ENCODE assay signal across 1 mouse cellular context in genomic region chr5:148489724-148490193, GRCm38 (mm10).
TF ChIP-seq lines count a peak whose summit lies in the region.

No protein-coding gene starts in this region.

TF ChIP-seq in MEL, 35 proteins besides CTCF, POLR2A, EP300 and RAD21 (continued from another document):
- no peak for TF ChIP-seq USF2 (IDR thresholded peaks at IDR 0.05; ENCODE audit: borderline replicate concordance in 1 of 2, insufficient read depth in 1 of 2, low read depth in 1 of 2, low read length in 2 of 2)
